Mouse (Mus musculus) frontal cortex, postnatal 36 days (tissue): Measurements from ENCODE around the gene Zswim1.

Source experiments
- DNase-seq, 2 experiments: peaks; one replicate each; pipeline ENCODE4 v3.0.0; 2022; ENCODE audit warnings: low spot score in 2 of 2

Gene Zswim1

DNA sequence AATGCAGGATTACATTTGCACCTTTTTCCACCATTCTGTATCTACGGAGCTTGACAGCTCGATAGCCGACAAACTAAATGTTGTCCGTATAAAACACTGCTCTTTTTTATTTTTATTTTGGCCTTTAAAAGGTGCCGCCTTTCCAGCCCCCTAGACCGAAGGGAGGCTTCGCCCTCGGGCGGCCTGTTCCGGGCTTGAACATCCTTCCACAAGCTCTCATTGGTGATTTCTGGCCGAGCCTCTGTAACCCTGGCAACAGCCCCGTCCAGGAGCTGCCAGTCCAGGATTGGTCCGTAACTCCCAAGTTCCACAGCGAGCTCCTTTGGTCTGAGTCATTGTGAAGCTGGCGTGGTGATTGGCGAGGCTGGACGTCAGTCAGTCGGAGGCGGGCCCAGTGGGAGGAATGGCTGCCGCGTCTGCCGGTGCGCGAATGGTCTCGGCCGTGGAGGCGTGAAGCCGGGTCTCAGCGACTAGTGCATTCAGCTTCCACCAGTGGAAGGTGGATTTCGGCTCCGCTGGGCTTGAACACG, at the start of gene Zswim1:
Zswim1 (plus strand) TSS at position 51 of the 530 bp plus-strand sequence.
- peak; percentile 100 for DNase-seq

DNA sequence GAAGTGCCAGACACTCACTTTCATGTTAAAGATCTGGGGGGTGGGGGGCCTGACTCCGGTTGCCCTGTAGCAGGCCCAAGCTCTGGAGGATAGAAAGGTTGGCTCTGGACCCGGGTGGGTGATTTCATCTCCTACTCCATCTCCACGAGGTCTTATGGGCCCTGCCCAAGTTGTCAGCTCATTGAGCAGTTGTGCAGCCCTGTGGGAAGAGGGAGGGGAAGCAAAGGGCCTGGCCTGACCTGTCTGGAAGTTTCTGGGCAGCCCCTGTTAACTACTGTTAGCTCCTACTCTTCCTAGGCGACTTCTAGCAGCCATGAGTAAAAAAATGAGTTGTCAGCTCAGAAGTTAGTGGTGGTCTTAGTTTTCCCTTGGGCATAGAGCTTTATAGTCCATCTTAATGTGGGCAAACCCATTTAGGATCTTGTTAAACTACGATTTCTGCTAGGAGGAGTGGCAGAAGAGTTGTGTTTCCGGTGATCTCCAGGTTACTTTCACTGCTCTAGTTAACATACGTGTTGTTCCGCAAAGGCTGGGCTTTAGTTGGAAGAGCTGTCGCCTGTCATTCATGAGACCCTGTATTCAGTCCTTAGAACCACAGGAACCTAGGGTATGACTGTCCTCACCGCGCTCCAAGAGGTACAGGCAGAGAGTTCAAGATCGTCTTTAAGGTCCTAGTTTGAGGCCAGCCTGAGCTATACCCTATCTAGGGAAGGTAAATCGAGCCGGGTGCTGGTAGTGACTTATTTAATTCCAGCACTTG, 49.1 kb upstream of the Zswim1 start:
- DNase-seq: no peak

DNA sequence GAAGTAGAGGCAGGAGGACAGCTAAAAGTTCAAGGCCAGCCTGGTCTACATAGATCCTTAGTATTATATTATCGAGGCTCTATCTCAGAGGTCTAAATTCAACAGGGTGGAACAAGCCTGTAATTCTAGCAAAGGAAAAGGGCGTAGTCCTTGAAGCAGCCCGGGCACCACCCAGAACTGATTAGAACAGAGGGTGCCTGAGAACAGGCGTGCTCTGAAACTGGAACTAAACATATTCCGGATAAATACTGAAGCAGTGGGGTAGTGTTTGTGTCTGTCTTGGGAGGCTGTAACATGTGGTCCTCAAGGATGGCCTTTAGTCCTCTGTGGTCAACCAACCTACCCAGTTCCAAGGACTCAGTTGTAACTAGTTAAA, 48.5 kb upstream of the Zswim1 start:
- DNase-seq: no peak

DNA sequence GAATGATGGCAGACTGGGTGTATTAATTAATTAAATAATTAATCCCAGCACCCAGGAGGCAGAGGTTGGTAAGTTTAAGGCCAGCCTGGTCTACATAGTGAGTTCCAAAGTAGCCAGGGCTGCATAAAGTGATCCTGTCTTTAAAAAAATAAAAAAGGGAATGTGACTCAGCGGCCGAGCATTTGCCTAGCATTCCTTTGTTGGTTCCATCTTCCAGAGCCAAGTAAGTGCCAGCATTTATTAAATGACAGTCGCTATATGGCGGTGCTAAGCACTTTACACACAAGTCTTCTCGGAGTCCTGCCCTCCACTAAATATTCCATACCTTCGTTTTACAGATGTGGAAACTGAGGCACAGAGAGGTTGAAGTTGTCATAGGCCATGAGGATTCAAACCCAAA, 46.4 kb upstream of the Zswim1 start:
- no peak for DNase-seq

DNA sequence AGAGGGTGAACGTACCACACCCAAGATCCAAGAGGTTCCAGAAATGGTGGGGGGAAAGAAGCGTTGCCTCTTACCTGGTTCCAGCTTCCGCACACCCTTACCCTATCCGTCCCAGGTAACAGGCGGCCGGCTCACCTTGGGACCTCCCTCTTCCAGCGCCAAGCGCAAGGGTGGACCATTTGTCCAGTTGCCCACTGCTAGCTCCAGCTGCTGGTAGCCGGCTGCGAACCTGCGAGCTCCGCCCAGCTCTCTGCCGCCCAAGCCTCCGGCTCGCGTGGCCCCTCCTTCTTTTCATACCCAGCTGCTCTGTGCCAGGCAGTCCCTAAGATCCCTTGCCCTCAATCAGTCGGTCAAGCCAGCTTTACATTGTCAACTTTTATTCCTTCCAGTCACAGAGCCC, 45.7 kb upstream of the Zswim1 start:
- DNase-seq: no peak

DNA sequence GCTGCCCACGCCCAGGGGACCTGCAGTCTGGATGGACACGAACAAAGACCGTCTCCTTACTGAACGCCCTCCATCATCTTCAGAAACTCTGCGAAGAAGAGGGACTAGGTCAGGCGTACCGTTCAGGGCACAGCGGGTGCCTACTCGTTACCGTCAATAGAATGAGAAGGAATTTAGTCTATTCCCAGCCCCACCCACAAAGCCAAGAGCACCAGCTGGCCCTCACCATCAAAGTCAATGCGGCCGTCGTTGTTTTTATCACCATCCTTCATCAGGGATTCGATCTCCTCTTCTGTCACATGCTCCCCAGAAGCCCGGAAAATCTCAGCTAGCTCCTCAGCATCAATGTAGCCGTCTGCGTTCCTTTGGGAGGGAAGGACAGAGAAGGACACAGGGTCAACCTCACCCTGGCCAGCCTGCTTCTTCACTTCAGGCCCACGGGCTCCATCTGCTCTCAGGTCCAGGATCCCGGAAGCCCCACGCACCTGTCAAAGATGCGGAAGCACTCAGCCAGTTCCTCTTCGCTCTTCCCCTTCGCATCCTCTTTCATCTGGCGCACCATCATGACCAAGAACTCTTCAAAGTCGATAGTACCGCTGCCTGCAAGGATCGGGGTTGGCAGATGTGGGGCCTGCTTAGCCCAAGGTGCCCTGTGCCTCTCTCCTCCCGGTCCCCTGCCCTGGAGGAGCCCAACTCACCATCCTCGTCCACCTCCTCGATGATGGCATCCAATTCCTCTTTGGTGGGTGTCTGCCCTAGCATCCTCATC, 45.1 kb upstream of the Zswim1 start:
- no peak for DNase-seq

DNA sequence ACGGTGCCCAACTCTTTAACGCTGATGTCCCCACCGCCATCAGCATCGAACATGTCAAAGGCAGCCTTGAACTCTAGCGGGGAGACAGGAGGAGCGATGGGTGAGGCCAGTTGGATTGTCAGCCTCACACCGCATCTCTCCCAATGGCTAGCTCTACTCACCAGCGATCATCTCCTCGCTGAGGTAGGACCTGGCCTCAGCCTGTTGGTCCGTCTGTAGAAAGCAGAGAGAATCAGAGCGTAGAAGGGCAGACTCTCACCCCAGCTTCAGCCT, 44.5 kb upstream of the Zswim1 start:
- DNase-seq: no peak

DNA sequence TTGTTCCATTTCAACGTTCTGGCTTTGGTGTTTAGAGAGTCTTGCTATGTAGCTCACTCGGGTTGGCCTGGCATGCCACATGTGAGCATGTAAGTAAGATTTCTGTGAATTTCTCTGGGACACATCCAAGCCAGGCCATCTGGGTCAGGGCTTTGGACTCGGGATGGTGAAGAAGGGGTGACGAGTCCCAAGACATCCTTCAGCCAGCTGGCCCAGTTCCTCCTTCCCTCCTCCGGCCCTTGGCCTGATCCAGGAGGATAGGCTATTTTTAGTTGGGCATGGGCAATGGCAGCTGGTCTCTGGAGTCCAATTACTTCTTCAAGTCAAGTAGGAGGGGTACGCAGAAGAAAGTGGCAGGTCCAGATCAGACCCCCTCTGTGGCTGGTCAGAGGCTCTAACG, 43.7 kb upstream of the Zswim1 start:
- DNase-seq: no peak

DNA sequence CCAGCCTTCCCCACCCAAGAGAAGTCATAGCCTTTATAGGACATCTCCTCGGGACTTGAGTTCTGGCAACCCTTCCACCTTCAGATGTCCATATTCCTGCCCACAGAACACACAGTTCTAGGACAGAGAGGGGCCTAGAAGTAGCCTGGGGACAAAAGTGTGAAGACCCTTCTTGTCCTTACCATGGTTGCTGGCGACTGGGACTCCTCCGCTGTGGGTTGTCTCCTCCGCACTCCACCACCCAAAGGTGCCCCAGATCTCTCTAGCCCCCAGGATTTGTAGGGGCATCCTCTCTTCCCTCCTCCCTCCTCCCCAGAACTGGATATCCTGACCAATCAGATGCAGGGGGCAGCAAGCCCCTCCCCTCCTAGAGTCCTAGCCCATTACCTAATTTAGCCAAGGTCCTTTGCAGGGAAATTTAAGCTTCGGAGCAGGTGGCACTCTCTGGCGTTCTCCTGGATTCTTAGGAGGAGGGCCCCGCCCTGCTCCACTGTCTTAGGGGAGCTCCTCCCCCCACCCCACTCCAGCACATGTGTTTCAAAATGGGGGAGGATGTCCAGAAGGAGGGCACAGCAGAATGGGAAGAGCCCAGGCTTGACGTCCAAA, 42.9 kb upstream of the Zswim1 start, which contains the start of gene Tnnc2:
Tnnc2 (minus strand) TSS at position 487 of the 606 bp plus-strand sequence.
- no peak for DNase-seq

DNA sequence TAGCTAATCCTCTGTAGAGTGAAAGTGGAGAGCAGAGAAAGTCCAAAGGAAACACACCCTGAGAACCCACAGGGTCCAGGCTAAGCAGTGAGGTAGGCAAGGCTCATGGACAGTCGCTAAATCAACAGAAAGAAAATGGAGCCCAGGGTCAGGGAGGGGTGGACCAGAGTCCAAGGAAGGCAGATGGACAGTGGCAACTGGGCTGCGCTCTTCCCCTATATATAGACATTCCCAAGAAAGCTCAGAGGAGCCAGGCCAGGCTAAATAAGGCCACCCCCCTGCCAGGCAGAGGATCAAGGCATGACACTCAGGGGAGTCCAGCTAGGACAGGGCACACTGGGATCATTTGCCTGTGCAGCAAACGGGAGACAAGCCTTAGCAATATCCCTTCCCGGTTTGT, 40.6 kb upstream of the Zswim1 start:
- DNase-seq: no peak

DNA sequence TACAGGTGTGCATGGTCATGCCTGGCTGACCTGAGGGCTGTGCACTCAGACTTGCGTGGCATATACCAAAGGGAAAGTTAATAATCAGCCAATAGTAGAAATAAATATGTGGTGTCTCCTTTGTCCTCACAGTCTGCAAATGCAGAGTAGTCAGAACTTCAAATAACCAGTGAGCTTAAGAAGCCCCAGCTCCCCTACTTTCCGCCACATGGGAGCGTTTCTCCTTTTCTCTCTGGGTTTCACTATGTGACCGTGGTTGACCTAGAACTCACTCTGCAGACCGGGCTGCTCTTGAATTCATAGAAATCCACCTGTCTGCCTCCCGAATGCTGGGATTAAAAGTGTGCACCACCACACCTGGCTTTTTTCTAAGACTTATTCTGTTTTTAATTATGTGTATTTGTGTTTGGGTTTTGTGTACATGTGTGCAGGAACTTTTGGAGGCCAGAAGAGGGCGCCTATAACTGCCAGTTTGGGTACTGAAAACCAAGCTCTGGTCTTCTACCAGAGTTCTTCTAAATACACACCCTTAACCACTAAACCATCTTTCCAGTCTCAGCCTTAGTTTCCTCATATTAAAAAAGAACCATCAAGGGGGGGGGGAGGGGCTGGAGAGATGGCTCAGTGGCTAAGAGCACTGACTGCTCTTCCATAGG, 38.4 kb upstream of the Zswim1 start:
- no peak for DNase-seq

DNA sequence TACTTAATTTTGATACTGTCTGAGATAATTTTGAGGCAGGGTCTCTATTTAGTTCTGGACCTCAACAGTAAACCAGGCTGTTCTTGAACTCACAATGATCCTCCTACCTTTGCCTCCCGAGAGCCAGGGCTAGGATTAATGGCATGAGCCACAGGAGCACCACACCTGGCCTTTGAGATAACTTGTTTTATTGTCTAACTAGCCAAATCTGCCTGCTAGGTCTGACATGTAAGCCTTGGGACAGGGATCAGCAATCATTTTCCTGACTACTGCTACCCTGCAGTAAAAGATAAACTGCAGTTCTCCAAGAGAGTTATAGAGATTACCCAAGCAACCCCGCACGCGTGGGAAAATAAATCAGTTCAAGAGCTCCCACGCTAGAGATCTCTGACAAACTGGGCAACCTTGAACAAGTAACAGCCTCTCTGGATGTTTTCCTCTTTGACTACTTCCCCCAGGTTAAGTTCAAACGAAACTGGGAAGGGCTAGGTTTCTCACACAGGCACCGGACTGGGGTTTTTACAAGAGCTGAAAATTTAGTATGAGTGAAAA, 37.5 kb upstream of the Zswim1 start:
- DNase-seq: no peak

DNA sequence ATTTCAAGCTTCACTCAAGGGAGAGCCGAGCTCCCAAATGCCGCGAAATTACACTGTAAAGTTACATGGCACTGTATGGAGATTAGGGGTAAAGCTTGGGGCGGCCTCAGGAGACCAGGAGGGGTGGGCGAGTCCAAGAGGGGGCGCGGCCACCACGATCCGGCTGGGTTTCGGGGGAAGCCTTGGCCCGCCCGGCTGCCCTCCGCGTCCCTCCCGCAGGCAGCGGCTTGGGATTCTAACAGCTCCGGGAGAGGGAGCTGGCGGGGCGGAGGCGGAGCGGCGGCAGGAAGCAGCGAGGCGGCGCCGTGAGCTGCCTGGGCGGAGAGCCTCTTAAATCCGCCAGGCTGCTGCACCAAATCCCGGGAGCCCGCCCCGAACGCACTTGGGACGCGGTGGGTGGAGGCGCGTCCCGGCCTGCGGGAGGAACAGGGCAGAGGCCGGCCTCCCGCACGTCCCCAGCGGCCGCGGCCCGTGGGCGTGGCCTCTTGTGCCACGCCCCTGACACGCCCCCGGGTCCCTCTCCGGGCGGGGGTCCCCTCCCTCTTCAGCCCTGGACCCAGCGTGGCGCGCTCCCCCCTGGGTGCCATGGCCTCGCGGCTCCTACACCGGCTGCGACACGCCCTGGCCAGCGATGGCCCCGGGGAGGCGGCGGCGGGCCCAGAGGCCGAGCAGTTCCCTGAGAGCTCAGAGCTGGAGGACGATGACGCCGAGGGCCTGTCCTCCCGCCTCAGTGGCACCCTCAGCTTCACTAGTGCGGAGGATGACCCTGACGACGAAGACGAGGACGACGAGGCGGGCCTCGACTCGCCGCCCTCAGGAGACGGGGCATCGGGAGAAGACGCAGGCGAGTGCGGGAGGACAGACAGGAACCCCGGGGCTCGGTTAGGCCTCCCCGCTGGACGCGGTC, 36.8 kb upstream of the Zswim1 start, which contains the start of gene Snx21:
Snx21 (plus strand) TSS at position 343 of the 907 bp plus-strand sequence.
- peak; percentile 82 to 83 for DNase-seq

DNA sequence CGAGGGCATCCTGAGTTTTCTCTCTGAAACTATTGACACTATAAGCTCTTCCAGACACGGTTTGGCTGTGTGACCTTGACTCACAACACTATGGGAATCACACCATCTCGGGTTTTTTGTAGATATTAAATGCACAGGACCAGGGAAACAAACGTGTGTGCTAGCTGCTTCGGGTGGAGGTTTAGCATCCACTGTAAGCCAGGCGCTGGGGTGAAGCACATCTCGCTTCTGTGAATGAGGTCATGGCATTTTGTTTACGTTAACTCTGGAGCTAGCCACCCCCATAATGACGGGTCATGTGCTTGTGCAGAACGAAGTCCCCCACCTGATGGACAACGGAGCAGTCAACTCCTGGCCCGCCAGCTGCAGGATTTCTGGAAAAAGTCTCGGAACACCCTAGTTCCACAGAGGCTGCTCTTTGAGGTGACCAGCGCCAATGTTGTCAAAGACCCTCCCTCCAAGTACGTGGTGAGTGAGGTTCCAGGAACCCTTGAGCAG, 36.0 kb upstream of the Zswim1 start:
- no peak for DNase-seq

DNA sequence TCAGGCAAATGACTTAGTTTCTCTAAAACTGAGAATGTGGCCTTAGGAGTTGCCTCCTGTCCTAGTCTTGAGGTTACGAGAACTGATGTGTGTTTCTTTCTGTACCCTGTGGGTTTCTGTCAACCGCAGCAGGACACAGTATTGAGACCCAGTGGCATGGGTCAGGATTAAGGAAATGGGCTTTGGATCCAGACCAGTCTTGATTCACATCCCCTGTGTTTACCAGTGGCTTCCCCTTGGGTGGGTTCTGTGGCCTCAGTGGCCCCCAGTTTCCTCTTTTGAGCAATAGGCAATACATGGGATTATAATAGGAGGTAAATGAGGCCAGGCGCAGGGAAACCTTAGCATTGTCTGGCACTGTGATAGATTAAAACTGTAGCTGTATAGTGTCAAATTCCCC, 35.5 kb upstream of the Zswim1 start:
- DNase-seq: no peak

DNA sequence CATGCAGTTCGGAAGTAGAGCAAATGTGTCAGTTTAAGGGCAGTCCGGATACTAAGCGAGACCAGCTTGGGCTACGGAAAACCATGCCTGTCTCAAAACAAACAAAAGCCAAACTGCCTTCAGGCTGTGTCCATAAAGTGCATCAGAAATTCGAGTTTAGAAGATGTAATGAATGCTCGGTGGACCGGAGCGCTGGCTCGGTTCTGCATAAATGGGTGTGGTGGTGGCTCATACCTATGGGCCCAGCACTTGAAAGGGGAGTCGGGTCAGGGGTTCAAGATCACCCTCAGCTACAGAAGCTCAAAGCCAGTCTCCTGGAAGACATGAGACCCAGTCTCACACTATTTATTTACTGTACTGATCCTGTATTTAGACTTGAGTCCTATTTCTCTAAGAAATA, 34.7 kb upstream of the Zswim1 start:
- DNase-seq: no peak

DNA sequence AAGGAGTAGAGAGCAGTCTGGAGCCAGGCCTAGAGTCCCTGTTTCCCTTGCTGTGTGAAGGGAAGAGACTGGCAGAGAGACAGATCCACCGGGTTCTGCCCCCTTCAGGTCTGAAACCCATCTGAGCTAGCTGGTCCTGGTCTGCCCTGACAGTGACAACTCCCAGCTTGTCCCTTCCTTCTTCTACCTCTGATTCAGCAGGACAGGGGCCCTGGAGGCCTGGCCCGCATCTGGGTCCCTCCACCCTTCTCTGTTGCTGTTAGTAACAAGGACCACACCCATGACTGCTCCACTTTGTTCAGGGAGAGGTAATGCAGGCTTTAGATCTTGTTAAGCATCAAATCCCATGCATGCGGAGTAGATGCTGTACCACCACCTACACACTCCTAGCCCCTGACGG, 34.1 kb upstream of the Zswim1 start:
- no peak for DNase-seq

DNA sequence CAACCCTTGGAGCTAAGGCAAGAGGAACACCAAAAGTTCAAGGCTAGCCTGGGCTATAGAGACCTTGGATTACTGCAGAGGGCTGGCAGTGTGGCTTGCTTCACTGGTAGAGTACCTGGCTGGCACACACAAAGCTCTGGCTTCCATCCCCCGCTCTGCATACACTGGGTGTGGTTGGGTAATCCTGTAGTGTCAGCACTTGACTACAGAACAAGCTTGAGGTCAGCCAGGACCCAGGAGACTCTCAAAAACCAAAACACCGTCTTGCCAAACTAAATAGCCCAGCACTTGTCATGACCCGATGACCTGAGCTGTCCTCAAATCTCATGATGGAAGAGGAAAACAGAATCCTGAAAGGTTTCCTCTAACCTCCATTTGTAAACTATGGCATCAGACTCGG, 32.0 kb upstream of the Zswim1 start:
- DNase-seq: no peak

DNA sequence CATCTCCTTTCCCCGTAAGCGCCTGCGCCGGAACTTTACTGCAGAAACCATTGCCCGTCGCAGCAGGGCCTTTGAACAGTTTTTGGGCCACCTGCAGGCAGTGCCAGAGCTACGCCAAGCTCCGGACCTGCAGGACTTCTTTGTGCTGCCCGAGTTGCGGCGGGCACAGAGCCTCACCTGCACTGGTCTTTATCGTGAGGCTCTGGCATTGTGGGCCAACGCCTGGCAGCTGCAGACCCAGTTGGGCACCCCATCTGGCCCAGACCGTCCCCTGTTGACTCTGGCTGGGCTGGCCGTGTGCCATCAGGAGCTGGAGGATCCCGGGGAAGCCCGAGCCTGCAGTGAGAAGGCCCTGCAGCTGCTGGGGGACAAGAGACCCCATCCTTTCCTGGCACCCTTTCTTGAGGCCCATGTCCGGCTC, 30.6 kb upstream of the Zswim1 start:
- DNase-seq: no peak

DNA sequence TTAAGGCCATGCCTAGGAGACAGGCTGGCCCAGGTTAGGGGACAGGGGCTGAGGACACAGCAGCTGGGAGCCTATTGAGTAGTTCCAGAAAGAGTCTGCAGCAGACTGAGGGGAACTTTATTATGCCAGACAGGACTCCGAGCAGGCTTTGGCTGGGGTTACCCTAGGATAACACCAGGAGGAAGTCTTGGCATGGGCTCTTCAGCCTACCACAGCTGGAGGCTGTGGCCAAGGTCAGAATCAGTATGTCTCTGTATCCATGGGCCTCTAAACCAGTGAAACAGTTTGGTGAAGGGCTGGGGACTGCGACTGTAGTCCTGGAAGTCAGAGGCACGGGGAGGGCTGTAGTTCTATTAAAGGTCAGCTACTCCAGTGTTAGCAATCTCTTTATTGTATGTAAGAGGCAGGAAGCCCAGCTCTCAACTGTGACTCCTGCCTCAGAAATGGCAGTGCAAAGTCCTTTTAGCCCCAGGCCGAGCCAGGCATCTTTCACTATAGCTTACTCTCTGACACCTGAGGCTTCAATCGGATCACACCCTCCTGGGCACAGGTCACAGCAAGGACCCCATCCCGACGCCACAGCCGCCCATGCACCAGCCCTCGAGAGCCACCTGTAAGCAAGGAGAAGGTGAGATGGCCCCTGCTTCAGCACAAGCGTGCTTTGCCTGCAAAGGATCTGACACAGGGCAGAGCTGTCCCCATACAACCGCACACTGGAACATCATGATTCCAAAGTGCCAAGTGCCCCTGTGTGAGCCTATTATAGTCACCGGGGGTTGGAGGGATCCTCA, 29.9 kb upstream of the Zswim1 start:
- DNase-seq: no peak
